Mouse (Mus musculus) forebrain, embryonic 10.5 days (tissue): ENCODE results near the gene Cdk5r2. TPM values are rescaled to one million over a fixed set of nuclear protein-coding genes. Genes with fewer than 3 reads are reported as not detected.

Experiments
- DNase-seq: peaks from one replicate; pipeline ENCODE4 v3.0.0-alpha.2; 2017; ENCODE audit warnings: low spot score; ENCODE audit errors: extremely low spot score
- H3K27ac ChIP-seq: fragments of 300-500 bp; sonication (generic); 2 replicates; pipeline ENCODE4 v1.5.1; 2016; ENCODE audit warnings: mild to moderate bottlenecking
- H3K27me3 ChIP-seq: fragments of 300-500 bp; sonication (generic); 2 replicates; pipeline ENCODE4 v1.6.1; 2016; ENCODE audit warnings: mild to moderate bottlenecking; ENCODE audit not compliant: poor library complexity, severe bottlenecking
- H3K36me3 ChIP-seq: fragments of 300-500 bp; sonication (generic); replicated peaks from 2 replicates; pipeline ENCODE4 v1.6.1; 2016; ENCODE audit warnings: mild to moderate bottlenecking, moderate library complexity
- H3K4me1 ChIP-seq: fragments of 300-500 bp; sonication (generic); 2 replicates; pipeline ENCODE4 v1.6.1; 2016
- H3K4me3 ChIP-seq: fragments of 300-500 bp; sonication (generic); 2 replicates; pipeline ENCODE4 v1.5.1; 2016; ENCODE audit warnings: mild to moderate bottlenecking, moderate library complexity
- H3K9me3 ChIP-seq: fragments of 300-500 bp; sonication (generic); 2 replicates; pipeline ENCODE4 v1.6.1; 2016; ENCODE audit warnings: mild to moderate bottlenecking, moderate library complexity
- WGBS: fragments of 180-500 bp; shearing (Covaris S2); methylation state at CpG from one replicate; pipeline ENCODE4 v1.1.7; 2016; 5-methylcytosine and 5-hydroxymethylcytosine counted together
- polyA plus RNA-seq: library from polyadenylated mRNA; unstranded; fragments of >200 nt; fragmentation: Nextera tagmentation; extraction: Ambion mirVana; gene quantifications from 2 replicates; pipeline ENCODE4 v1.2.1, GENCODE M21; 2016

The Cdk5r2 gene
- polyA plus RNA-seq, 1 experiment from 2014 or later = 0.22 TPM

DNA sequence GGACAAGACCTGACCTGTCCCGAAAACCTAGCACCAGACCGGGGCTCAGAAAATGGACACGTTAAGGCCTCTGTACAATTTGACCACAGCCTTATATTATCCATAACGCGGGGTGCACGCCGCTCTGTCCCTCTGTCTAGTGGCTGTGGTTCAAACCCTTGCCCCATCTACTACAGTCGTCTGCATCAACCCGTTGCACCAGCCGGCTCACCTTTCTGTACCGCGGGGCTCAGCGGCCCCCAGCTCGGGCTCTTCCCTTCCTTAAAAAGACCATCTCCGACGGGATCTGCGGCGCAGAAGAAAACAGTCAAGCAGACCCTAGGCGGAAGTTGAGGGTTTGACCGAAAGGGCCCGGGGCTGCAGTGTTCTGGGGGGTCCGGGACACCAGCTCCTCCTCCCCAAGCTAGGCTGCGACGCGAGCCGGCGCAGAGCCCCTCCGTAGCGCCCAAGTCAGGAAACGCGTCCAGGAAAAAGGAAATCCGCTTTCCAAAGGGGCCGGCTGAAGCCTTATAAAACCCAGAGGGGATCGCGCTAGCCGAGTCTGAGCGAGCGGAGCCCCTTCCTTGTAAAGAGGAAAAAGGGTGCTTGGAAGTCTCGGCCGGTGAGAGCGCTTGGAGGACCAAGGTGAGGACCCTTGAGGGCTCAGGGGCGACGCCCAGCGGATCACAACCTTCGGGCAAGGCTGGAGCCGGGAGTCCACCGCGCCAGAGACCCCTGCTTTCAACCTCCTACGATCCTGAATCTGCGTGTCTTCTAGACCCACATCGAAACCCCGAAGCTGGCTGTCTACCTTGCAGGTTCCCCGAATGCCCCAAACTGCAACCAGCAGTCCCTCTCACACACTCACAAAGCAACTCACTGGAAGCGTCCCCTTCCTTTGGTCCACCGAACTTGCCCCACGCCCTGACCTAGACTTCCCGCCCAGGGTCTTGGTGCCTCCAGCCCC is 29.7 kb downstream of the Cdk5r2 start:
- Histone ChIP-seq H3K9me3 (no peaks in the 10 kb centered on the region), H3K4me1 (peaks cover 37% of the 10 kb centered on the region), H3K4me3 (peak overlapping the region; percentile 36), H3K27ac (no peak overlapping the region), H3K36me3 (no peaks in the 10 kb centered on the region), H3K27me3 (peaks cover 100% of the 10 kb centered on the region)
- whole genome bisulfite sequencing = under 1% methylated on average over 57 of the region's 57 CpGs
- DNase-seq = no peak

DNA sequence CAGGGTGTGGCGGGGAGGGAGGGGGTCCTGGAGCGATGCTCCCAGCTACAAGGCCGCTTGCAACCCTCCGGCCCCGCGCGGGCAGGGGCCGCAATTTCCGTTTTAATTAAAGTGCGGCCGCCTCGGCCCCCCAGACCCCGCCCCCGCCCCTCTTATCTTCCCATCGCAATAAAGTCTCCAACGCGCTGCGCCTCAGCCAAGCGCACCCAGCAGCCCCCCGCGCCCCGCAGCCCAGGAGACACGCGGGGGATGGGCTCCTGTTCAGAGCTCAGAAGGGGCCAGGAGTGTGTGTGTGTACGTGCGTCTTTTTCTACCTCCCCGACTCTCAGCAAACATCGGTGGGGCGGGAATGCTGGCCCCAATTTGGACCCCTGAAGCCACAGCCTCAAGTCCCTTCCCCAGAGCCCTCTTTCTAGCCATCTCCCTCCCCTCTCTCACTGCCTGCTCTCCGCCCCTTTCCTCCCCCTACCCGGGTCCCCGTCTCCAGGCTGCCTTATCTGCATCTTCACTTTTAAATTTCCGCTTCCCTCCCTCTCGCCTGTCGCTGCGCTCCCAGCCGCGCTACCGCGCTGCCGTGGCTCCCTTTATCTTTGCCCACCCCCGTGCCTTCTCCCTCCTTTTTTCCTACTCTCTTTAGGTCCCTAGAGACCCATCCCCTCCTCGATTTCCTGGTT is 30.8 kb downstream of the Cdk5r2 start, which contains the start of gene Fev:
Fev (minus strand) TSS at position 51 of the 674 bp plus-strand sequence.
- H3K36me3 ChIP-seq = no peaks in the 10 kb centered on the region
- WGBS = under 1% methylated on average over 43 of the region's 43 CpGs
- peaks cover 37% of the 10 kb centered on the region for H3K4me1 ChIP-seq
- H3K4me3 ChIP-seq = peak within 1 kb of the TSS; percentile 36
- no peak for DNase-seq
- no peaks in the 10 kb centered on the region for H3K9me3 ChIP-seq
- no peak within 1 kb of the TSS for H3K27ac ChIP-seq
- peaks cover 100% of the 10 kb centered on the region for H3K27me3 ChIP-seq

DNA sequence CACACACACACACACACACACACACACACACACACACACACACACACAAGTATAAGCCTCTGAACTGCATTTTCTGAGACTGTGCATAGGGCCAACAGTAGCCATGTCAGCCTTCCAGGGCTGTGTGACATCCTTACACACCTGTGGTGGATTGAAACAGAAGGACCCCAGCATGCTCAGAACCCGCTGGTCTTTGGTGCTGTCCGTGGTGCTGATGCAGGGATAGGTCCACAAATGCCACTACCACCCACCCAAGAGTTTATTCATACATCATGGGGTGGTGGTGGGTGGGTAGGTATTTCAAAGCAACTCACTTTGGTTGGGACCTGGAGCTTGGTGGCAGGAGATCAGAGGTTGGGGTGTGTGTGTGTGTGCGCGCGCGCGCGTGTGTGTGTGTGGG is 36.8 kb downstream of the Cdk5r2 start:
- H3K4me1 ChIP-seq = peaks cover 16% of the 10 kb centered on the region
- no peaks in the 10 kb centered on the region for H3K9me3 ChIP-seq
- peak; percentile 47 for DNase-seq
- H3K36me3 ChIP-seq = no peaks in the 10 kb centered on the region
- no peak overlapping the region for H3K4me3 ChIP-seq
- H3K27ac ChIP-seq = no peak overlapping the region
- peaks cover 100% of the 10 kb centered on the region for H3K27me3 ChIP-seq
- 4% methylated on average over 8 of the region's 8 CpGs for WGBS

DNA sequence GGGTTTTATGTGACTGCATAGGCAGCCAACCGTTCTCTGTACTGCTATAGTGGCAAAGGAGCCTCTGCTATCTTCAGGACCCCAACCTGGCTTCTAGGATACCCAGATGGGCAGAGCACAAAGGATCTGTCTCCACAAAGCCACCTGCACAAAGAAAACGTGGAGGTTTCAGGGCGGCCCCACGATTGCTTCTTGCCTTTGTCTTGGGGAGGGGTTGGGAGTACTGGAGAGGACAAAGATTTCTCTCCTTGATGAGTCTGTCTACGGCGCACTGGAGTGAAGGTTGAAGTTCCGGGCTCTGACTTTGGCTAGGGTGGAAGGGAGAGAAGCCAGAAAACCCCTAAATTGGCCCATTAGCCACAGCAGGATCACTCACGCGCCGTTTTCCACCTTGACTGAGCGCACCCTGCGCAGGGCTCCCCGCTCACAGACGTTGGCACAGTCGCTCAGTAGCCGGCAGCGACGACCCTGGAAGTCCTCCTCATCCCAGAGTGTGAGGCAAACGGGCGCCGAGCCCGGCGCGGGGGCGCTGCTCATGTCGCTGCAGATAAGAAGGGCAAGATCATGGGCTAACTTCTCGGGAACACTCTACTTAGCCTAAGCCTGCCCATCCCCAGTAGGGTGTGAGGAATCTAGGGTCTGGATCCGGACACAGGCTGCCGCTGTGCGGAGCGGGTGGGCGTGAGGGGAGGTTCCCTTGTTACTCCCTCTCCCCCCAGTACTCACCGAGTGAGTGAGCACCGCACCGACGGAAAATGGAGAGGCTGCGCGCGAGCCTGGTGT is 37.8 kb downstream of the Cdk5r2 start:
- DNase-seq = no peak
- 2% methylated on average over 39 of the region's 39 CpGs for WGBS
- peaks cover 100% of the 10 kb centered on the region for H3K27me3 ChIP-seq
- no peaks in the 10 kb centered on the region for H3K36me3 ChIP-seq
- H3K4me1 ChIP-seq = peaks cover 19% of the 10 kb centered on the region
- no peaks in the 10 kb centered on the region for H3K9me3 ChIP-seq
- H3K27ac ChIP-seq = no peak overlapping the region
- H3K4me3 ChIP-seq = peak overlapping the region; percentile 27

DNA sequence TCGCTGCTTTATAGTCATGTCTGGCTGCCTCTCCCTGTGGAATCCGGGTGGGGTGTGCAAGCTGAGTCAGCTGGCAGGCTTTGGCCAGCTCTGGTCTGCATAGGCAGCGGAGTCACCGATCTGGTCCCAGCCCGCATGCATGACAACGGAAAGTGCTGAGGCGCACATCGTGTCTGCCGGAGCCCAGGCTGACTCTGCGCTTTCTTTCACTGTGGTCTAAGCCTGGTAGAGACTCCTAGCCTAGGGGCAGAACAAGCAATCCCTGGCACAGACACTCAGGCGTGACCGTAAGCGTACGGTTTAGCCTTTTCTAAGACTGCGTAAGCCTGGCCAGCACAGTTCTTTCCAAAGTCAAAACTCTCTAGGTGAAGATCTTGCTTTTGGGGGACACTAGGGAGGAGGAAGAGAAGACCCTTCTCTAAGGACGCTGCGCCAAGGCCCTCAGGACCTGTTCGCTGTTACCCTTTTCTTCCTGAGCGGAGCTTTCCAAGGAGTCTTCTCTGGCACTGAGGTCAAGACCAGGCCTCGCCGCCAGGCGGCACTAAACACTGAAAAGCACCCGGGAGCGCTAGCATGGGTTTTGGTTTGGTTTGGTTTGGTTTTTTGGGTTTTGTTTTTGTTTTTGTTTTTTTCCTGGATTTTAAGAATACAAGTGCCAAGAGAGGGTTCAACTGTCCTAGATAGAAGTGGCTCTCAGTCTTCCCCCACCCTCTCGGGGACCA is 38.6 kb downstream of the Cdk5r2 start, which contains the start of gene Cryba2:
Cryba2 (minus strand) TSS at position 10 of the 722 bp plus-strand sequence.
- DNase-seq = peak; percentile 68
- Histone ChIP-seq H3K4me1 (peaks cover 26% of the 10 kb centered on the region), H3K27me3 (peaks cover 100% of the 10 kb centered on the region), H3K36me3 (no peaks in the 10 kb centered on the region), H3K9me3 (no peaks in the 10 kb centered on the region), H3K27ac (no peak within 1 kb of the TSS), H3K4me3 (peak within 1 kb of the TSS; percentile 27)
- 3% methylated on average over 25 of the region's 25 CpGs for WGBS

DNA sequence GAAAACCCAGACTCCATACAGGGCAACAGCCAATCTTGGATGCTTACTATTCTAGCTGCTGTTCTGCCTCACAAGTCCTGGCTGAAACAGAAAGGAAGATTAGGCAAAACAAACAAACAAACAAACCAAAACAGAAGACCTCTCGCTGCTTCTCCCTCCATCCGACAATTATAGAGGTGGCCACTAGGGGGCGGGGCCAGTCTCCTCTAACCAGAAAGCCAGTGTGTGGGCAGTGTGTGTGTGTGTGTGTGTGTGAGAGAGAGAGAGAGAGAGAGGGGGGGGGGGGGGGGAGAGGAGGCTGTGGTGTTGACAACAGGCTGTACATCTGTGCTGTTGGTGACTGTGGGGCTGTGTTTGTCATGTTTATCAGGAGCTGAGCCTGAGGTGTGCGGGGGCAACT is 40.2 kb downstream of the Cdk5r2 start:
- Histone ChIP-seq H3K36me3 (no peaks in the 10 kb centered on the region), H3K9me3 (no peaks in the 10 kb centered on the region), H3K27me3 (peaks cover 100% of the 10 kb centered on the region), H3K4me3 (no peak overlapping the region), H3K27ac (no peak overlapping the region), H3K4me1 (peaks cover 37% of the 10 kb centered on the region)
- WGBS = 12% methylated on average over 4 of the region's 4 CpGs
- DNase-seq = peak; percentile 73

DNA sequence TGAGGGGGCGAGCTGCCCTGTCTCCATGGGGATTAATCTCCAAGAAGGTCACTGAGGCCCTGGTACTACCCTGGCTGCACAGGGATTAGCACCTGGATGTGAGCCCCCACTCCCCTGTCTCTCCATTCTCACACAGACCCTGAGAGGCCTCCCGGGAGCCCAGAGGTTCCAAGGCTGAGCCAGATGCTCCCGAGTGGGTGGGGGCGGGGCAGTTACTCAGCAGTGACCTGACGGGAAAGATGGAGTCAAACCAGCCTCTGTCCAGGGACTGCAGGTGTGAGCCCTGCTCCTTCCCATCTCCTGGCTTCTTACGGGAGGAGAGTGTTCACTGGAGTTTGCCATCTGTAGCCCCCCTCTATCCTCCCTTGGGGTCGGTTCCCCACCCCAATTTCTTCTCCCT is 43.2 kb downstream of the Cdk5r2 start:
- peaks cover 41% of the 10 kb centered on the region for H3K4me1 ChIP-seq
- H3K27me3 ChIP-seq = peaks cover 100% of the 10 kb centered on the region
- no peaks in the 10 kb centered on the region for H3K36me3 ChIP-seq
- 3% methylated on average over 7 of the region's 7 CpGs for WGBS
- H3K4me3 ChIP-seq = no peak overlapping the region
- H3K9me3 ChIP-seq = no peaks in the 10 kb centered on the region
- no peak for DNase-seq
- H3K27ac ChIP-seq = no peak overlapping the region

DNA sequence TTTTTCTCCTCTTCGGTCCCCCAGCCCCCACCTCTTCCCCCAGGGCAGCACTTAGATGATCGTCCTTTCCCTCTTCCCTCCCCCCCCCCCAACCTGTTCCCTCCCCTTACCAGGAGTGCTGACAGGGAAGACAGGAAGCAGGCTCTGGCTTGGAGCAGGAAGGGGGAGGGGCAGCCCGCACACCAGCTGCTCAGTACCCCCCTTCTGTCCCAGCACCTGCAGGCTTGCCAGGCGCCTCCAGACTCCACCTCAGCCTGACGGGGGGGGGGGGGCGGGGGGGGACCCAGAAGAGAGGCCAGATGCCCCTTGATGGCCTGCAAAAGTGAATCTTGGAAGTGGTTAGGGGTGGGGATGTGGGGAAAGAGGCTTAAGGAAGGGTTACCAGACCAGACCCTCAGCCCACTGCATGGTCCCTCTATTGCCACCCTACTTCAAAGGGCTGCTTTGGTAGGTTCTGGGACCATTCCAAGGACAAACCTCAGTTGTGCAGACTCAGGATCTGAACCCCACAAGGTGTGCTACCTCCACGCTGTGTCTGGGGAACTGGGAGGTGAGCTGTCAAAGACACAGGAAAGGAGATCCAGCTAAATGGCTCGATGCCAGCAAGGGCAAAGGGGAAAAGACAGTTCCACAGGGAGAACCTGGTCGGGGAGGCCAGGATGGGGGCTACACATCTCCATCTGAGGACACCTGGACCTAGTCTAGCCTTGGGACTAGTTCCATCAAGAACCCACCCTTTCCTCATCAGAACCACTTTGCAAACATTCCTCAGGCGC is 44.1 kb downstream of the Cdk5r2 start:
- DNase-seq = no peak
- Histone ChIP-seq H3K4me1 (peaks cover 35% of the 10 kb centered on the region), H3K9me3 (no peaks in the 10 kb centered on the region), H3K4me3 (no peak overlapping the region), H3K27ac (no peak overlapping the region), H3K36me3 (no peaks in the 10 kb centered on the region), H3K27me3 (peaks cover 100% of the 10 kb centered on the region)
- WGBS = 5% methylated on average over 8 of the region's 10 CpGs

DNA sequence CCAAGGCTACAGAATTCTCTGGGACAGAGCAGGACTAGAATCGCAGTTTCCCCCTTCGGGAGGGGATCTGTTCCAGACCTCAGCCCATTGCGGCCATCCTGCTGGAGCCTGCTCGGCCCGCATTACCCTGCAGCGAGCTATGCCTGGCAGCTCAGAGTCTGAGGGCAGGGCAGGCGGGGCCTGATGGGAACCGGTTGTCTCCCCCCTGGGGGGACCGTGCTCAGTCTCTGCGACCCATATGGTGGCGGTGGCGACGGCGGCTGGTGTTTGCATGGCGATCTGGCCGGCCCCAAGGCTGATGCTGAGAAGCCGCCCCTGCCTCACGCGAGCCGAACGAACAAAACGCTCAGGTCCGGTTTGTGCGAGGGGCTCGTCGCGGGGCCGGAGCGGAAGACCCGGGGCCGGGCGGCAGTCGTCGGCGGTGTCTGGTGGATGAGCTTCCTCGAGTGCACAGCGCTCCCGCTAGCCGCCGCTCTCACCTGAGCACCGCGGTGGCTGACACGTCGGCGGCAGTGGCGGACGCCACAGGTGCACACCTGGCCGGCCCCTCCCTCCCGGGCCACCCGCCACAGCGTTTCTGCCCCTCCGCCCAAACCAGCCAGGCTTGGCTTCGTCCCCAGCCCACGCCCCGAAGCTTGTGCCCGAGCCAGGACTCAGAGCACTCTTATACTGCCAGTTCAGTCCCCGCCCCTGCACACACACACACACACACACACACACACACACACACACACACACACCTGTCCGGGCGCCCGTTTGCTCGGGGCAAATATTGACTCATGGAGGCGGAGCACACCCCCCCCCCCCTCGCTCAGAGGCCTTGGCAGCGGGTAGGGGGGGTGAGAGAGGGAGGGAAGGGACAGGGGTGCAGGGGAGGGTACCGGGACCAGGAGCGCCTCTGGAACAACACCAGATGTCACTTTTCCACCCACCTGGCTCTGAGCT is 45.9 kb downstream of the Cdk5r2 start:
- under 1% methylated on average over 65 of the region's 66 CpGs for WGBS
- H3K27ac ChIP-seq = peak overlapping the region; percentile 7; the same call in 1 of the 2 replicates
- no peaks in the 10 kb centered on the region for H3K9me3 ChIP-seq
- peak overlapping the region; percentile 48 for H3K4me3 ChIP-seq
- peaks cover 100% of the 10 kb centered on the region for H3K27me3 ChIP-seq
- DNase-seq = no peak
- H3K4me1 ChIP-seq = peaks cover 35% of the 10 kb centered on the region
- H3K36me3 ChIP-seq = no peaks in the 10 kb centered on the region

DNA sequence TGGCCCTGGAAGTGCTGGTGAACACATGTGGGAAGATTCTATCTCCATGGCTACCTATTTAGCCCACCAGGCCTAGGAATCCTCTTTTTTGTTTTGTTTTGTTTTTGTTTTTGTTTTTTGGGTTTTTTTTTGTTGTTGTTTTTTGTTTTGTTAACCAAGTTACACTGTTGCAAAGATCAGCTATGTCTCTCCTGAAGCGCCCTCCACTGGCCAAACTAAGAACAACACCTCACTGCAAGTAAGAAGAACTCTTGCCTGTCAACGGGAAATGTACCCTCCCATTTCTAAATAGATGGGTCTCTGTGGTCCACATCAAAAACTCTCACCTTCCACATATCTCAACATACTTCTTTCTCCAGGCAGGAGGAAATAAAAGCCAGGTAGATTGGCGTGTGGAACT is 47.0 kb downstream of the Cdk5r2 start:
- peak; percentile 61 for DNase-seq
- H3K27me3 ChIP-seq = peaks cover 93% of the 10 kb centered on the region
- no peaks in the 10 kb centered on the region for H3K9me3 ChIP-seq
- H3K4me3 ChIP-seq = no peak overlapping the region
- no peak overlapping the region for H3K27ac ChIP-seq
- peaks cover 31% of the 10 kb centered on the region for H3K4me1 ChIP-seq
- WGBS = 7% methylated on average over 3 of the region's 3 CpGs
- H3K36me3 ChIP-seq = no peaks in the 10 kb centered on the region

DNA sequence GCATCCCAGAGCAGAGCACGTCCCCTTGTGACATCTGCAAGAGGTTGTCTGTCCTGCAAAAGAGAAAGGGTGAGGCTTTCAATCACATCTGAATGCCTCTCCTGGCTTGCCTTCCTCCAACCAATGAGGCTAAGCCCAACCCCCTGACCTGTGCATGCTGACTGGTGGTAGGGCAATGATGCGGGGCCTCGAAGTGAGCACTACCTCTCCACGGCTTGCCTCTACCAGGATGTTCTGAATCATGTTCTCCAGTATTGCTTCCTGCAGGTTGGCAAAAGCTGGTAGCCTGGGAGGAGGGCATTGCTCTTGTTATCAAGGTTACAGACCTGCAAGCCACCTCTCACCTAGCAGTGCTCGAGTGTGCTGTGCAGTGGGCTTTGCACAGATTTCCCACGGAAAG is 47.5 kb downstream of the Cdk5r2 start:
- H3K9me3 ChIP-seq = no peaks in the 10 kb centered on the region
- WGBS = 24% methylated on average over 6 of the region's 6 CpGs
- no peak overlapping the region for H3K27ac ChIP-seq
- peaks cover 30% of the 10 kb centered on the region for H3K4me1 ChIP-seq
- no peak overlapping the region for H3K4me3 ChIP-seq
- H3K27me3 ChIP-seq = peaks cover 90% of the 10 kb centered on the region
- H3K36me3 ChIP-seq = no peaks in the 10 kb centered on the region
- no peak for DNase-seq
